Mouse (Mus musculus): Measurements from ENCODE around the gene Chd5. TPM values are rescaled to one million over a fixed set of nuclear protein-coding genes. Genes with fewer than 3 reads are reported as not detected.

Chd5 gene
- polyA plus RNA-seq, 2 experiments: 0.09 to 0.18 TPM

DNA sequence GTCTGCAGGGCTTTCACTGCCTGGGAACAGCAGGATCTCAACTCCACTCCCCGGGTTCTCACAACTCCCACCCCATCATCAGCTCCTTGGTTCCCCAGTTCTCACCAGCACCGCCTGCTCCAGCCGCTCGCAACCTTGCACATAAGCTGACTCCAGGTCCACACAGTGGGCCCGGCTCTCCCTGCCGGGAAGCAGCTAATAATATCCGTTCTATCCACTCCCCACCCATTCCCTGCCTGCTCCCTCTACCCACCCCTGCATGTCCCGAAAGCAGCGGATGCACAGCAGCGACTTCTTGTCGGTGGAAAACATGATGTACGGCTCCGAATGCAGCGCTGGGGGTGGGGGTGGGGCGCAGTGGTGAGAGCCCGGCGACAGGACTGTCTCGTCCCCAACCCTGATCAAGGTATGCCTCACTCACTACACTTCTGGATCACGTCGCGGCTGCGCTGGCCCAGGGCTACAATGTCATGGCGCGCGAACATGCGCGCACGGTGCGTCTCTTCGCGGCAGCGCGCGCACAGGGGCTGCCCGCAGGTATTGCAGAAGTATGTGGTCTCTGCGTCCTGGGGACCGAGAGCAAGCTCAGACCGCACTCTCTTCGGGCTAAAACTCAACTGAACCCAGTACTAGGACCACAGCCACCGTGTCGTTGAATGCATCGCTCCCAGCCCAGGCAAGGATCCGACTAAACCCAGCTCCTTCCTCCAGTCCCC, 22.8 kb upstream of the Chd5 start:
- DNase-seq (ENCODE audit: low read depth in 3 of 3, low spot score in 3 of 3) (no peak), ATAC-seq (ENCODE audit: insufficient read depth) (no peak)
- H3K36me3 ChIP-seq (replicated peaks; ENCODE audit: control insufficient read depth, insufficient read depth, low read depth): no peaks in the 10 kb centered on the region
- WGBS (ENCODE audit: insufficient replicate concordance): 1% methylated on average over 43 of the region's 43 CpGs
- peaks cover 62% of the 10 kb centered on the region for H3K27me3 ChIP-seq (ENCODE audit: control insufficient read depth, insufficient read depth, low read length)
- H3K4me1 ChIP-seq (replicated peaks; ENCODE audit: control insufficient read depth in 2 of 2, insufficient read depth in 2 of 2, low read length in 1 of 2): no peaks in the 10 kb centered on the region
- no peak overlapping the region; the same call in 1 of the 2 replicates for H3K4me2 ChIP-seq (ENCODE audit: low read depth)
- no peaks in the 10 kb centered on the region for H3K9me3 ChIP-seq (ENCODE audit: control insufficient read depth, low read length)
- H3K27ac ChIP-seq: no peak overlapping the region
- H3K9ac ChIP-seq (replicated peaks): no peak overlapping the region
- TF ChIP-seq CTCF (IDR thresholded peaks at IDR 0.05; ENCODE audit: low read depth) (no peak), EP300 (IDR thresholded peaks at IDR 0.05; ENCODE audit: low read depth) (no peak)
- no peak overlapping the region for H3K4me3 ChIP-seq (ENCODE audit: insufficient read depth in 1 of 2, low read depth in 2 of 2, low read length in 2 of 2)

DNA sequence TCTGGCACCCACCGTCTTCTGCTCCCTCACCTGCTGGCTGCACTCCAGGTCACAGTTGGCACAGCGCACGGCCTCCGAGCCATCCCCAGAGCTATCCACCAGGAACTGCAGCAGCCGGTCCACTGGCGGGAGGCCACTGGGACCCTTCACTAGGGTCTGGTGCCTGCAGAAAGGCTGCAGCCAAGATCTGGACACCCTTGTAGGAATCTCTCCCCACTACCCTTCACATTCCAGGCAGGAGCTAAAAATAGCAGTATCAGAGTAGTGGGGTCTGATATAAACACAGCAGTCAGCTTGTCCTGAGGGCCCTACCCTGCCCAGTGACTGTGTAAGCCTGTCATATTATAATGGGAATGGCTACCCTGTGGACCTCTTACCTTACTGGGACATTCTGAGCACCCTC, 20.8 kb upstream of the Chd5 start:
- WGBS (ENCODE audit: insufficient replicate concordance): 77% methylated on average over 6 of the region's 6 CpGs
- Histone ChIP-seq H3K9ac (replicated peaks) (no peak overlapping the region), H3K4me2 (ENCODE audit: low read depth) (no peak overlapping the region), H3K36me3 (replicated peaks; ENCODE audit: control insufficient read depth, insufficient read depth, low read depth) (no peaks in the 10 kb centered on the region), H3K27me3 (ENCODE audit: control insufficient read depth, insufficient read depth, low read length) (peaks cover 45% of the 10 kb centered on the region), H3K4me1 (replicated peaks; ENCODE audit: control insufficient read depth in 2 of 2, insufficient read depth in 2 of 2, low read length in 1 of 2) (no peaks in the 10 kb centered on the region), H3K9me3 (ENCODE audit: control insufficient read depth, low read length) (no peaks in the 10 kb centered on the region), H3K4me3 (ENCODE audit: insufficient read depth in 1 of 2, low read depth in 2 of 2, low read length in 2 of 2) (no peak overlapping the region), H3K27ac (no peak overlapping the region)
- ATAC-seq (ENCODE audit: insufficient read depth) (no peak), DNase-seq (ENCODE audit: low read depth in 3 of 3, low spot score in 3 of 3) (no peak)
- TF ChIP-seq EP300 (IDR thresholded peaks at IDR 0.05; ENCODE audit: low read depth) (no peak), CTCF (IDR thresholded peaks at IDR 0.05; ENCODE audit: low read depth) (no peak)

DNA sequence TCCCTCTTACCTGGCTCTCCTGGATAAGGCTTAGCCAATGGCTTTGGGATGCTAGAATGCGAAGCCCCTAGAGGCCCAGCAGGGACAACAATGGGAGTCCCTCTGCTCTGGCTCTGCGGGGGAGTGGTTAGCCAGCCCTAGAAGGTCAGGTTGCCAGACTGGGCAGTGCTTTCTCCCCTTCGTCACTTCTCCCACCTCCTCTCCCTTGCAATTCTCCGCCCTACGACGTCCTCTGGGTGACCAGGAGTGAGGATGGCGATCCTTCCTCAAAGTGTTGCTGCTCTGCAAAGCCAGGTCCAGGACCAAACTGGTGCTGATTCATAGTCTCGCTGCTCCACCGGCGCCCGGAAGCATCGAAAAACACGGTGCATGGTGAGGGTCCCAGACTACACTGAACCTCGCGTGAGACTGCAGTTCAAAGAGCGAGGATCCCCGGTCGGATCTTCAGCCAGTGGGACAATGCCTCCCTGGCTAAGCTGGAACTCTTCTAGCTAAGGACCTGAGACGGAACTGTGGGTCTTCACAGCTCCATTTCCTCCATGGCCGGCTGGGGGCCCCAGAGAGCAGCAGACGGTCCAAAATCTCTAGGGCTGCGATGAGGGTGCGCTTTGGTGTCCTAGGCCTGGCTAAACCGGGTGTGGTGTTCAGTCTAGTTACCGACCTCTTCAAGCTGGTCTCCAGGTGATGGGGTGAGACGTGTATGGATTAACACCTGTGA, 19.8 kb upstream of the Chd5 start, which contains the start of gene Rnf207:
Gene Rnf207 (minus strand): TSS at position 477 of the 718 bp plus-strand sequence.
- Histone ChIP-seq H3K36me3 (replicated peaks; ENCODE audit: control insufficient read depth, insufficient read depth, low read depth) (no peaks in the 10 kb centered on the region), H3K4me2 (ENCODE audit: low read depth) (peak within 1 kb of the TSS; percentile 41), H3K27ac (no peak within 1 kb of the TSS), H3K9me3 (ENCODE audit: control insufficient read depth, low read length) (no peaks in the 10 kb centered on the region), H3K27me3 (ENCODE audit: control insufficient read depth, insufficient read depth, low read length) (peaks cover 35% of the 10 kb centered on the region), H3K9ac (replicated peaks) (no peak within 1 kb of the TSS), H3K4me1 (replicated peaks; ENCODE audit: control insufficient read depth in 2 of 2, insufficient read depth in 2 of 2, low read length in 1 of 2) (no peaks in the 10 kb centered on the region), H3K4me3 (ENCODE audit: insufficient read depth in 1 of 2, low read depth in 2 of 2, low read length in 2 of 2) (peak within 1 kb of the TSS in 1 of 2 experiments; percentile 3; a peak in 1 of 4 replicates)
- ATAC-seq (ENCODE audit: insufficient read depth) (no peak), DNase-seq (ENCODE audit: low read depth in 3 of 3, low spot score in 3 of 3) (peak in 1 of 3 experiments; percentile 26)
- WGBS (ENCODE audit: insufficient replicate concordance): 6% methylated on average over 26 of the region's 26 CpGs
- TF ChIP-seq EP300 (IDR thresholded peaks at IDR 0.05; ENCODE audit: low read depth) (no peak), CTCF (IDR thresholded peaks at IDR 0.05; ENCODE audit: low read depth) (peak; percentile 69)

DNA sequence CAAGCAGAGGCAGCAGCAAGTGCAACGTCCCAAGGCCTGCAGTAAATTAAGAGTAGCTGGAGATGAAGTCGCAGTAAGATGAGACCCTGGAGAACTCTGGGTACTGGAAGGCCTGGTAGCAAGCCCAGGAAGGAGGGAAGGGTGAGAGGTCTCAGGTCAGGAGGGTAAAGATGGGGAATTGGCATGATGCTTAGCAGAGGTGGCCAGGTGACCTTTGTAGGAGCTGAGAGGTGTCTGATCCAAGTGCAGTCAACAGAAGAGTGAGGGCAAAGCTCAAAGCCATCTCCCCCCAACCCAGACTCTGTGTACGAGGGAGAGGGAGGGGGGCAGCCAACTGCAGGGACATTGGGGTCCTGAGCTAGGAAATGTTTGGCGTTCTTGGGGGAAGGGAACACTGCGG, 17.0 kb upstream of the Chd5 start:
- no peak for ATAC-seq (ENCODE audit: insufficient read depth)
- no peak for DNase-seq (ENCODE audit: low read depth in 3 of 3, low spot score in 3 of 3)
- no peak overlapping the region for H3K4me3 ChIP-seq (ENCODE audit: insufficient read depth in 1 of 2, low read depth in 2 of 2, low read length in 2 of 2)
- peaks cover 7% of the 10 kb centered on the region for H3K27me3 ChIP-seq (ENCODE audit: control insufficient read depth, insufficient read depth, low read length)
- no peak overlapping the region for H3K4me2 ChIP-seq (ENCODE audit: low read depth)
- WGBS (ENCODE audit: insufficient replicate concordance): 48% methylated on average over 5 of the region's 5 CpGs
- H3K27ac ChIP-seq: no peak overlapping the region
- TF ChIP-seq EP300 (IDR thresholded peaks at IDR 0.05; ENCODE audit: low read depth): no peak
- no peak for TF ChIP-seq CTCF (IDR thresholded peaks at IDR 0.05; ENCODE audit: low read depth)
- H3K9me3 ChIP-seq (ENCODE audit: control insufficient read depth, low read length): no peaks in the 10 kb centered on the region
- H3K36me3 ChIP-seq (replicated peaks; ENCODE audit: control insufficient read depth, insufficient read depth, low read depth): no peaks in the 10 kb centered on the region
- no peak overlapping the region for H3K9ac ChIP-seq (replicated peaks)
- H3K4me1 ChIP-seq (replicated peaks; ENCODE audit: control insufficient read depth in 2 of 2, insufficient read depth in 2 of 2, low read length in 1 of 2): peaks cover 5 to 7% of the 10 kb centered on the region in 2 experiments

All from liver, embryonic 14.5 days (tissue).